Mouse (Mus musculus) megakaryocyte, embryonic 14.5 days (primary cell): Measurements from ENCODE around the gene Myo1d.

Source experiments
- FLI1 ChIP-seq: IDR thresholded peaks from 2 replicates; pipeline ENCODE4 v1.6.1; 2012; ENCODE audit warnings: low read length, inconsistent platforms, mixed read lengths
- GATA1 ChIP-seq: IDR thresholded peaks from 3 replicates; pipeline ENCODE4 v1.6.1; 2012; ENCODE audit warnings: mixed read lengths, low read length, inconsistent platforms, borderline replicate concordance

- TF ChIP-seq FLI1 (no peak), GATA1 (no peak)
Observed at GRCm38 (mm10) chr11:80783460-80783859, 3.6 kb upstream of the Myo1d start.
